Mouse (Mus musculus) left cerebral cortex, postnatal 25 days (tissue): ENCODE measurements around the gene Zfp966. TPM values are rescaled to one million over a fixed set of nuclear protein-coding genes. Genes with fewer than 3 reads are reported as not detected.
"Not testable (repeated sequence)": the region's sequence is repeated elsewhere in the genome, so short reads cannot be mapped to it uniquely, and the experiment has no call there.

Experiments used
- DNase-seq, 2 experiments: peaks; one replicate each; pipeline ENCODE4 v3.0.0; 2022; ENCODE audit warnings: low spot score in 2 of 2, mixed read lengths in 1 of 2
- intact Hi-C: fragments of 180-260 bp; cut with DNase I; formaldehyde crosslinking; loops from one replicate; pipeline ENCODE4 v1.15.1; 2025
- total RNA-seq, 2 experiments: library from RNA; stranded (reverse); gene quantifications; 2 replicates each; pipeline ENCODE4 v1.2.3; 2021

Zfp966 gene
- total RNA-seq, result 1 to 10 TPM; 5.6 to 6.6 TPM

GRCm38 (mm10) chr2:175931000-175931399 lies at the start of gene Zfp966:
Gene Zfp966, minus strand, starts transcription at chr2:175931100.
- DNase-seq, intact Hi-C loops: not testable (repeated sequence)

GRCm38 (mm10) chr2:175965031-175965430 lies 34.1 kb upstream of the Zfp966 start, which contains the start of gene Gm2026:
Gene Gm2026, plus strand, starts transcription at chr2:175965331.
- intact Hi-C loops, DNase-seq: not testable (repeated sequence)

- intact Hi-C loops, DNase-seq: not testable (repeated sequence)
These were observed 61.9 kb downstream of the Zfp966 start, which contains the start of gene Gm6710 for GRCm38 (mm10) chr2:175869024-175869423. Gene Gm6710, plus strand, starts transcription at chr2:175869219.

Other genes starting within 250 kb of the Zfp966 start
- not detected for gene Zfp969, start 227.5 kb downstream of the Zfp966 start, total RNA-seq
- not detected for gene Gm2007, start 189.6 kb downstream of the Zfp966 start, total RNA-seq
- gene Gm14288, start 130.0 kb downstream of the Zfp966 start, total RNA-seq, result not detected
- 10 to 100 TPM; 48.0 to 52.2 TPM for gene Gm6710, start 61.9 kb downstream of the Zfp966 start, total RNA-seq
- 10 to 100 TPM; 44.5 to 53.6 TPM for gene Gm2026, start 34.2 kb upstream of the Zfp966 start, total RNA-seq
- 1 to 10 TPM; 5.6 to 5.9 TPM for gene Gm2004, start 218.7 kb upstream of the Zfp966 start, total RNA-seq